Mouse (Mus musculus): ENCODE measurements around the gene Clasp2.

DNA sequence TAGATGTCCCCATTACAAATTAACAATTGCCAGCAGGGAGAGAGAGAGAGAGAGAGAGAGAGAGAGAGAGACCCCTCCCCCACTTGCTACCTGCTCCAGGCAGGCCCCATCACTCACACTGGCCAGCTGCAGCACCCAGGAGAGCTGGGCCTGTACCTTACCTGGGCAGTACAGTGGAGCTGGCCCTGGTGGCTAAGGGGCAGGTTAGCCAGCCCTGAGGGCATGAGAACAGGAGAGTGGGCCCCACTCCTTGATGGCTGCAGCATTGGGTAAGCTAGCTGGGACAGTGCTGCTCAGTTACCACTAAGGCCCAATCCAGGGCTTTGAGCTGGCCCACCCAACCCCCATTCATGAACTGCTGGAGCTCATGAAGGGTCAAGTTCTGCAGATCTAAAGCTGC lies 5.4 kb upstream of the Clasp2 start:
- no peak for TF ChIP-seq CTCF (IDR thresholded peaks at IDR 0.05; ENCODE audit: low read depth, low read length)
- TF ChIP-seq POLR2A (IDR thresholded peaks at IDR 0.05; ENCODE audit: extremely low read depth, insufficient read depth, low read length): no peak

Measured in liver, adult 2 months (tissue).